Mouse (Mus musculus): ENCODE data around the gene Slc37a2. TPM values are rescaled to one million over a fixed set of nuclear protein-coding genes. Genes with fewer than 3 reads are reported as not detected.

The Slc37a2 gene
- polyA plus RNA-seq, 1 experiment from 2014 or later, result 2.0 TPM

Other genes starting within 250 kb of the Slc37a2 start
- gene Pknox2, start 108.3 kb downstream of the Slc37a2 start, polyA plus RNA-seq (2014; fragmentation: Nextera tagmentation; extraction: Ambion mirVana), result 22.8 and 24.3 TPM in 2 replicates
- gene Tmem218, start 47.5 kb downstream of the Slc37a2 start, polyA plus RNA-seq (2014; fragmentation: Nextera tagmentation; extraction: Ambion mirVana), result 11.5 and 13.9 TPM in 2 replicates
- 6.7 and 7.7 TPM in 2 replicates for gene Ccdc15, start 92.7 kb upstream of the Slc37a2 start, polyA plus RNA-seq (2014; fragmentation: Nextera tagmentation; extraction: Ambion mirVana)
- gene Hepacam, start 111.6 kb upstream of the Slc37a2 start, polyA plus RNA-seq (2014; fragmentation: Nextera tagmentation; extraction: Ambion mirVana), result not detected in 2 replicates
- 6.7 and 11.6 TPM in 2 replicates for gene Robo4, start 146.2 kb upstream of the Slc37a2 start, polyA plus RNA-seq (2014; fragmentation: Nextera tagmentation; extraction: Ambion mirVana)
- gene Robo3, start 177.5 kb upstream of the Slc37a2 start, polyA plus RNA-seq (2014; fragmentation: Nextera tagmentation; extraction: Ambion mirVana), result 85.4 and 89.9 TPM in 2 replicates
- 35.4 and 39.9 TPM in 2 replicates for gene Msantd2, start 233.6 kb upstream of the Slc37a2 start, polyA plus RNA-seq (2014; fragmentation: Nextera tagmentation; extraction: Ambion mirVana)